Mouse (Mus musculus): ENCODE measurements around the gene Ksr1. TPM values are rescaled to one million over a fixed set of nuclear protein-coding genes. Genes with fewer than 3 reads are reported as not detected.

Gene Ksr1
- total and polyA plus RNA-seq, 3 experiments: 5.1 to 7.0 (median 6.7) TPM

DNA sequence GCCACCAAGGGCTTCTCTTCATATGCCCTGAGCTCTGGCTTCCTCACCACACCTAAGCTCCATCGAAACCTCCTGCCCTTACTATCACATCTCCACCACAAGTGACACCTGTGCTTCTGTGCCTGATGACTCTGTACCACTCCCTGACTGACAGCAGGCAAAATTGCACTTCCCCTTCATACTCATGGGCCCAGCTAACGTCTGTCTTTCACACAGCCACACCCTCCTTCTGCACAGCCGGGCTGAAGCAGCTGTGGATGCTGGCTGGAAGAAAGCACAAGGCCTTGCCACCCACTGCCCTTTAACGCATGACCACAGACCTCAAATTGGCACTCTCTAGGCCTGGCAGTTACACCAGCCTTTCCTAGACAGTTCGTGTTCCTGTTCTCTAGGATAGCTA lies 6.5 kb upstream of the Ksr1 start:
- WGBS: 65% methylated on average over 5 of the region's 5 CpGs
- no peak overlapping the region for H3K9ac ChIP-seq (ENCODE audit: low read depth, low read length)
- H3K4me3 ChIP-seq: no peak overlapping the region
- H3K36me3 ChIP-seq (ENCODE audit: control insufficient read depth, insufficient read depth, low read length): no peaks in the 10 kb centered on the region
- intact Hi-C loops (cut with DNase I): no loop called here
- no peak overlapping the region for H3K27ac ChIP-seq
- no peaks in the 10 kb centered on the region for H3K79me2 ChIP-seq (replicated peaks; ENCODE audit: control insufficient read depth, insufficient read depth, low read length)
- no peaks in the 10 kb centered on the region for H3K4me1 ChIP-seq (ENCODE audit: control insufficient read depth, insufficient read depth, low read length)
- no peaks in the 10 kb centered on the region for H3K27me3 ChIP-seq (ENCODE audit: control insufficient read depth, insufficient read depth, low read length)
- TF ChIP-seq EP300 (IDR thresholded peaks at IDR 0.05; ENCODE audit: insufficient read depth, low read depth, low read length) (no peak), CTCF (IDR thresholded peaks at IDR 0.05) (no peak), POLR2A (IDR thresholded peaks at IDR 0.05; ENCODE audit: insufficient read depth, low read depth, low read length) (no peak)
- no peak for DNase-seq

DNA sequence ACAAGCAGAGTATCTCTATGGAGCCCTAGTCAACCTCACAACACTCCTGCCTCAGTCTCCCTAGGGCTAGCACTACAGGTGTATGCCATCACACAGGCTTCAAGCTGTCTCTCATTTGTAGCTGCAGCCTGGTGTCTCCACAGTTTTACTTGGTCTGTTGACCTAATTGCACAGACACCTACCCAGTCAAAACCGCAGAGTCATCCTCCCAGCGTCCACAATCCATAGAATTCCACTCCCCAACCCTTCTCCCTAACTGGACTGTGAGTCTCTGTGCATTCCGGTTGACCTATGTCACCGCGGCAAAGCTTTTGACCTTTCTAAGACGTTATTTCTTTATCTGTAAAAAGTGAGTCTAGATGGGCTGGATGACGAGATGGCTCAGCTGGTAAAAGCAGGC lies 5.7 kb upstream of the Ksr1 start:
- Histone ChIP-seq H3K9ac (ENCODE audit: low read depth, low read length) (no peak overlapping the region), H3K79me2 (replicated peaks; ENCODE audit: control insufficient read depth, insufficient read depth, low read length) (no peaks in the 10 kb centered on the region), H3K27ac (no peak overlapping the region), H3K4me1 (ENCODE audit: control insufficient read depth, insufficient read depth, low read length) (no peaks in the 10 kb centered on the region), H3K27me3 (ENCODE audit: control insufficient read depth, insufficient read depth, low read length) (no peaks in the 10 kb centered on the region), H3K4me3 (no peak overlapping the region), H3K36me3 (ENCODE audit: control insufficient read depth, insufficient read depth, low read length) (no peaks in the 10 kb centered on the region)
- no peak for DNase-seq
- 82% methylated on average over 7 of the region's 7 CpGs for WGBS
- TF ChIP-seq POLR2A (IDR thresholded peaks at IDR 0.05; ENCODE audit: insufficient read depth, low read depth, low read length) (no peak), CTCF (IDR thresholded peaks at IDR 0.05) (no peak), EP300 (IDR thresholded peaks at IDR 0.05; ENCODE audit: insufficient read depth, low read depth, low read length) (no peak)
- intact Hi-C loops (cut with DNase I): no loop called here

DNA sequence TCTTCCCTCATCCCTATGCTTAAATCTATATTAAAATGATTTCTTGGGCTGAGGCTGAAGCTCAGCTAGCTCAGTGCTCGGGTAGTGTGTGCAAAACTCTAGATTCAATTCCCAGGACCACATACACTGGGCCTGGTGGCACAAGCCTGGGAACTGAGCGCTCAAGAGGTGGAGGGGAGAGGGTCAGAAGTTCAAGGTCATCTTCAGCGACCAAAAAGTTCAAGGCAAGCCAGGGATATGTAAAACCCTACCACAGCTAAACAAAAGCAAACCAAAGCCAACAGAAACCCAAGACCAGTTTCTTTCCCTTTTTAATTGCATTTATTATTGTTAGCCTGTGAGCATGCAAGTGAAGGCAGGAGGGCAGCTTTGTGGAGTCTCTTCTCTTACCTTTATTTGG lies 4.1 kb upstream of the Ksr1 start:
- intact Hi-C loops (cut with DNase I): no loop called here
- TF ChIP-seq CTCF (IDR thresholded peaks at IDR 0.05) (no peak), EP300 (IDR thresholded peaks at IDR 0.05; ENCODE audit: insufficient read depth, low read depth, low read length) (no peak), POLR2A (IDR thresholded peaks at IDR 0.05; ENCODE audit: insufficient read depth, low read depth, low read length) (no peak)
- DNase-seq: no peak
- no peaks in the 10 kb centered on the region for H3K79me2 ChIP-seq (replicated peaks; ENCODE audit: control insufficient read depth, insufficient read depth, low read length)
- no peak overlapping the region for H3K27ac ChIP-seq
- no peaks in the 10 kb centered on the region for H3K27me3 ChIP-seq (ENCODE audit: control insufficient read depth, insufficient read depth, low read length)
- no peaks in the 10 kb centered on the region for H3K36me3 ChIP-seq (ENCODE audit: control insufficient read depth, insufficient read depth, low read length)
- no peak overlapping the region for H3K4me3 ChIP-seq
- H3K9ac ChIP-seq (ENCODE audit: low read depth, low read length): no peak overlapping the region
- 72% methylated on average over 3 of the region's 3 CpGs for WGBS
- no peaks in the 10 kb centered on the region; the same call in 1 of the 2 replicates for H3K4me1 ChIP-seq (ENCODE audit: control insufficient read depth, insufficient read depth, low read length)

- WGBS: 55% methylated on average over 4 of the region's 4 CpGs
- no peaks in the 10 kb centered on the region; the same call in 1 of the 2 replicates for H3K4me1 ChIP-seq (ENCODE audit: control insufficient read depth, insufficient read depth, low read length)
- no peak overlapping the region for H3K4me3 ChIP-seq
- H3K36me3 ChIP-seq (ENCODE audit: control insufficient read depth, insufficient read depth, low read length): no peaks in the 10 kb centered on the region; the same call in 1 of the 2 replicates
- TF ChIP-seq POLR2A (IDR thresholded peaks at IDR 0.05; ENCODE audit: insufficient read depth, low read depth, low read length) (no peak), CTCF (IDR thresholded peaks at IDR 0.05) (no peak), EP300 (IDR thresholded peaks at IDR 0.05; ENCODE audit: insufficient read depth, low read depth, low read length) (no peak)
- intact Hi-C loops (cut with DNase I): no loop called here
- no peaks in the 10 kb centered on the region for H3K79me2 ChIP-seq (replicated peaks; ENCODE audit: control insufficient read depth, insufficient read depth, low read length)
- H3K27ac ChIP-seq: no peak overlapping the region
- no peaks in the 10 kb centered on the region for H3K27me3 ChIP-seq (ENCODE audit: control insufficient read depth, insufficient read depth, low read length)
- H3K9ac ChIP-seq (ENCODE audit: low read depth, low read length): no peak overlapping the region
- no peak for DNase-seq
These were observed 3.1 kb upstream of the Ksr1 start for GRCm38 (mm10) chr11:79149295-79149694.

GRCm38 (mm10) chr11:79148783-79149182 lies 2.6 kb upstream of the Ksr1 start:
- intact Hi-C loops (cut with DNase I): no loop called here
- 81% methylated on average over 4 of the region's 4 CpGs for WGBS

GRCm38 (mm10) chr11:79145283-79146265 lies 633 bp downstream of the Ksr1 start:
- peak overlapping the region; percentile 90 for H3K27ac ChIP-seq
- peaks cover 20% of the 10 kb centered on the region for H3K4me1 ChIP-seq (ENCODE audit: control insufficient read depth, insufficient read depth, low read length)
- H3K27me3 ChIP-seq (ENCODE audit: control insufficient read depth, insufficient read depth, low read length): no peaks in the 10 kb centered on the region
- DNase-seq: peak in 1 of 2 experiments; percentile 18
- TF ChIP-seq CTCF (IDR thresholded peaks at IDR 0.05) (no peak), EP300 (IDR thresholded peaks at IDR 0.05; ENCODE audit: insufficient read depth, low read depth, low read length) (no peak), POLR2A (IDR thresholded peaks at IDR 0.05; ENCODE audit: insufficient read depth, low read depth, low read length) (no peak)
- intact Hi-C loops (cut with DNase I): loop anchor here (2.0 kb wide), 1 partner anchor 115 kb away; no protein-coding TSS in a partner anchor
- peaks cover 3% of the 10 kb centered on the region; the same call in 1 of the 2 replicates for H3K79me2 ChIP-seq (replicated peaks; ENCODE audit: control insufficient read depth, insufficient read depth, low read length)
- H3K4me3 ChIP-seq: peak overlapping the region; percentile 74
- 2% methylated on average over 54 of the region's 62 CpGs for WGBS
- H3K36me3 ChIP-seq (ENCODE audit: control insufficient read depth, insufficient read depth, low read length): no peaks in the 10 kb centered on the region; the same call in 1 of the 2 replicates
- H3K9ac ChIP-seq (ENCODE audit: low read depth, low read length): peak overlapping the region; percentile 83

More at GRCm38 (mm10) chr11:79148783-79149182, 2.6 kb upstream of the Ksr1 start:
- H3K4me3 ChIP-seq: no peak overlapping the region
- no peak for TF ChIP-seq EP300 (IDR thresholded peaks at IDR 0.05; ENCODE audit: insufficient read depth, low read depth, low read length)
- TF ChIP-seq POLR2A (IDR thresholded peaks at IDR 0.05; ENCODE audit: insufficient read depth, low read depth, low read length): no peak
- no peak for TF ChIP-seq CTCF (IDR thresholded peaks at IDR 0.05)
- no peak overlapping the region for H3K27ac ChIP-seq
- peaks cover 3% of the 10 kb centered on the region; the same call in 1 of the 2 replicates for H3K4me1 ChIP-seq (ENCODE audit: control insufficient read depth, insufficient read depth, low read length)
- H3K79me2 ChIP-seq (replicated peaks; ENCODE audit: control insufficient read depth, insufficient read depth, low read length): no peaks in the 10 kb centered on the region
- no peaks in the 10 kb centered on the region for H3K27me3 ChIP-seq (ENCODE audit: control insufficient read depth, insufficient read depth, low read length)
- H3K9ac ChIP-seq (ENCODE audit: low read depth, low read length): no peak overlapping the region
- H3K36me3 ChIP-seq (ENCODE audit: control insufficient read depth, insufficient read depth, low read length): no peaks in the 10 kb centered on the region; the same call in 1 of the 2 replicates
- no peak for DNase-seq

Measured in heart, adult 2 months (tissue).